Mouse (Mus musculus) CD4-positive, CD25-positive, alpha-beta regulatory T cell, adult 2 months (primary cell): ENCODE data around the gene Dpf1.

Experiments
- DNase-seq: peaks from one replicate; pipeline ENCODE4 v3.0.0-alpha.2; 2012; ENCODE audit warnings: low read depth, low spot score

Gene Dpf1

GRCm38 (mm10) chr7:29309749-29310148, 6.0 kb downstream of the Dpf1 start:
- DNase-seq, result no peak

GRCm38 (mm10) chr7:29313051-29313450, 9.3 kb downstream of the Dpf1 start:
- no peak for DNase-seq

GRCm38 (mm10) chr7:29313572-29314261, 10.0 kb downstream of the Dpf1 start:
- no peak for DNase-seq

- no peak for DNase-seq
Observed at GRCm38 (mm10) chr7:29314844-29315628, 11.3 kb downstream of the Dpf1 start.

- DNase-seq, result no peak
Observed at GRCm38 (mm10) chr7:29316137-29316734, 12.5 kb downstream of the Dpf1 start.

GRCm38 (mm10) chr7:29316976-29317375, 13.2 kb downstream of the Dpf1 start:
- DNase-seq, result no peak

- no peak for DNase-seq
Observed at GRCm38 (mm10) chr7:29317558-29317957, 13.8 kb downstream of the Dpf1 start.

- no peak for DNase-seq
Observed at GRCm38 (mm10) chr7:29318115-29318911, 14.6 kb downstream of the Dpf1 start.

- DNase-seq, result no peak
Observed at GRCm38 (mm10) chr7:29319337-29320307, 15.9 kb downstream of the Dpf1 start.

GRCm38 (mm10) chr7:29327087-29327486, 23.3 kb downstream of the Dpf1 start:
- DNase-seq, result no peak

- DNase-seq, result no peak
Observed at GRCm38 (mm10) chr7:29328984-29329383, 25.2 kb downstream of the Dpf1 start.

- DNase-seq, result no peak
Observed at GRCm38 (mm10) chr7:29334156-29334555, 30.4 kb downstream of the Dpf1 start.

GRCm38 (mm10) chr7:29335276-29335675, 31.5 kb downstream of the Dpf1 start:
- DNase-seq, result no peak

- DNase-seq, result no peak
Observed at GRCm38 (mm10) chr7:29335841-29336671, 32.3 kb downstream of the Dpf1 start.

GRCm38 (mm10) chr7:29336795-29337319, 33.1 kb downstream of the Dpf1 start:
- no peak for DNase-seq

- no peak for DNase-seq
Observed at GRCm38 (mm10) chr7:29337766-29338165, 34.0 kb downstream of the Dpf1 start.

- no peak for DNase-seq
Observed at GRCm38 (mm10) chr7:29338351-29338919, 34.7 kb downstream of the Dpf1 start.

GRCm38 (mm10) chr7:29338984-29339679, 35.4 kb downstream of the Dpf1 start:
- no peak for DNase-seq

- DNase-seq, result no peak
Observed at GRCm38 (mm10) chr7:29340247-29340646, 36.5 kb downstream of the Dpf1 start.
